Mouse (Mus musculus) right cerebral cortex, adult 2 months (tissue): ENCODE measurements around the gene Tmem203.

Experiments
- DNase-seq, 2 experiments: peaks; one replicate each; pipeline ENCODE4 v3.0.0; 2021 to 2022; ENCODE audit warnings: low spot score in 2 of 2

The Tmem203 gene

GRCm38 (mm10) chr2:25290101-25290815, 35.0 kb downstream of the Tmem203 start:
- peak; percentile 68 to 81 for DNase-seq

- DNase-seq, result peak; percentile 53 to 55
These were observed 35.5 kb downstream of the Tmem203 start for GRCm38 (mm10) chr2:25290816-25291130.

- DNase-seq, result peak in 1 of 2 experiments; percentile 27
These were observed 36.2 kb downstream of the Tmem203 start for GRCm38 (mm10) chr2:25291184-25292053.

- peak in 1 of 2 experiments; percentile 53 for DNase-seq
These were observed 36.9 kb downstream of the Tmem203 start for GRCm38 (mm10) chr2:25292054-25292544.

- DNase-seq, result peak; percentile 70 to 76
These were observed 37.6 kb downstream of the Tmem203 start for GRCm38 (mm10) chr2:25292856-25293255.

- DNase-seq, result no peak
These were observed 38.5 kb downstream of the Tmem203 start for GRCm38 (mm10) chr2:25293706-25294105.

GRCm38 (mm10) chr2:25297093-25297492, 41.9 kb downstream of the Tmem203 start:
- DNase-seq, result no peak

- DNase-seq, result no peak
These were observed 42.8 kb downstream of the Tmem203 start for GRCm38 (mm10) chr2:25298046-25298445.

- DNase-seq, result no peak
These were observed 48.2 kb downstream of the Tmem203 start for GRCm38 (mm10) chr2:25303452-25303851.

GRCm38 (mm10) chr2:25303931-25304656, 48.9 kb downstream of the Tmem203 start:
- DNase-seq, result no peak

- peak in 1 of 2 experiments; percentile 62 for DNase-seq
These were observed 49.7 kb downstream of the Tmem203 start for GRCm38 (mm10) chr2:25304657-25305541.
